Mouse (Mus musculus) limb, embryonic 11.5 days (tissue): ENCODE measurements at regions not wholly inside any gene's neighbourhood (a gene's known extent, or its start where the extent isn't known, plus 50 kb on each side); places are given as distances from the start of the nearest gene placed in this dataset.

Experiments used
- ATAC-seq: fragments of 200-750 bp; cut with Nextera tagmentation; 2 replicates; pipeline ENCODE4 v1.8.0; 2017; ENCODE audit warnings: low read depth; ENCODE audit not compliant: insufficient number of reproducible peaks, low FRiP score, low TSS enrichment
- DNase-seq: peaks from one replicate; pipeline ENCODE4 v3.0.0-alpha.2; 2015; ENCODE audit warnings: low spot score
- H3K27ac ChIP-seq: fragments of 300-500 bp; sonication (generic); replicated peaks from 2 replicates; pipeline ENCODE4 v1.5.1; 2014; ENCODE audit warnings: low read depth, mild to moderate bottlenecking, low read length
- H3K27me3 ChIP-seq: fragments of 300-500 bp; sonication (generic); 2 replicates; pipeline ENCODE4 v1.6.1; 2014; ENCODE audit warnings: mild to moderate bottlenecking, low read length, mixed read lengths; ENCODE audit not compliant: control insufficient read depth, insufficient read depth
- H3K36me3 ChIP-seq: fragments of 300-500 bp; sonication (generic); 2 replicates; pipeline ENCODE4 v1.6.1; 2014; ENCODE audit warnings: mild to moderate bottlenecking, low read length, moderate library complexity, mixed read lengths; ENCODE audit not compliant: control insufficient read depth, insufficient read depth
- H3K4me1 ChIP-seq: fragments of 300-500 bp; sonication (generic); 2 replicates; pipeline ENCODE4 v1.6.1; 2014; ENCODE audit warnings: low read length, mixed read lengths; ENCODE audit not compliant: control insufficient read depth, insufficient read depth
- H3K4me2 ChIP-seq: fragments of 300-500 bp; sonication (generic); 2 replicates; pipeline ENCODE4 v1.6.1; 2014; ENCODE audit warnings: low read depth, mild to moderate bottlenecking, moderate library complexity; ENCODE audit not compliant: severe bottlenecking
- H3K4me3 ChIP-seq: fragments of 300-500 bp; sonication (generic); 2 replicates; pipeline ENCODE4 v1.5.1; 2014; ENCODE audit warnings: low read depth, low read length
- H3K9ac ChIP-seq: fragments of 300-500 bp; sonication (generic); 2 replicates; pipeline ENCODE4 v1.6.1; 2014; ENCODE audit warnings: mild to moderate bottlenecking, low read length
- H3K9me3 ChIP-seq: fragments of 300-500 bp; sonication (generic); 2 replicates; pipeline ENCODE4 v1.6.1; 2016; ENCODE audit warnings: low read length; ENCODE audit not compliant: control insufficient read depth
- WGBS: fragments of 180-500 bp; shearing (Covaris S2); extraction: QIAGEN DNeasy Blood & Tissue Kit; methylation state at CpG from one replicate; pipeline ENCODE4 v1.1.7; 2014; 5-methylcytosine and 5-hydroxymethylcytosine counted together

DNA sequence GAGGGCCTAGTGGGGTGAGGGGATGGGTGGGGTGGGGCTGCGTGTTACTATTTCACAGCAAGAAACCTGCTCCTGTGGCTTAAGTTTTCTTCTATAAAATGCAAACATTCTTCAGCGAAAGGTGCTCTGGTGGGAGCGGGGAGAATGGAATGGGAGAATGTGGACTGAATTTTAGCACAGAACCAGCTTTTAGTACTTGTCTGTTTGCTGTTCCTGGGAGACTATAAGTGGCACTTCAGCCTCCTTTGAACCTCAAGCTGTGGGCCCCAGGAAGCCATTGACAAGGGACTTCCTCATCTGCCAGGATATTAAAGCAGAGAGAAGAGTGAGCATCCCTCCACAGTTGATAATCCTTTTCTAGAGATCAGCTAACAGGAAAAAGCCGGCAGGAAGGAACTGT lies 580.2 kb downstream of the Zfp706 start:
- 64% methylated on average over 4 of the region's 4 CpGs for whole genome bisulfite sequencing
- Histone ChIP-seq H3K36me3 (no peaks in the 10 kb centered on the region), H3K4me1 (0 out of 2 replicates have a peak, but pooled peaks cover 2% of the 10 kb centered on the region), H3K9me3 (no peaks in the 10 kb centered on the region), H3K27me3 (no peaks in the 10 kb centered on the region), H3K4me3 (no peak overlapping the region), H3K9ac (no peak overlapping the region), H3K4me2 (no peak overlapping the region), H3K27ac (no peak overlapping the region)
- DNase-seq (no peak), ATAC-seq (no peak)

- no peaks in the 10 kb centered on the region for H3K9me3 ChIP-seq
- WGBS = 81% methylated on average over 8 of the region's 8 CpGs
- no peak for ATAC-seq
- H3K4me3 ChIP-seq = no peak overlapping the region
- H3K4me1 ChIP-seq = 0 out of 2 replicates have a peak, but pooled peaks cover 2% of the 10 kb centered on the region
- no peak for DNase-seq
- H3K27me3 ChIP-seq = no peaks in the 10 kb centered on the region
- H3K36me3 ChIP-seq = no peaks in the 10 kb centered on the region
- H3K27ac ChIP-seq = no peak overlapping the region
- no peak overlapping the region for H3K4me2 ChIP-seq
- H3K9ac ChIP-seq = no peak overlapping the region
Observed at GRCm38 (mm10) chr15:36425902-36426301, 581.7 kb downstream of the Zfp706 start.

- no peak for DNase-seq
- no peak for ATAC-seq
- Histone ChIP-seq H3K27me3 (no peaks in the 10 kb centered on the region), H3K4me3 (no peak overlapping the region), H3K27ac (no peak overlapping the region), H3K4me1 (0 out of 2 replicates have a peak, but pooled peaks cover 2% of the 10 kb centered on the region), H3K9ac (no peak overlapping the region), H3K9me3 (no peaks in the 10 kb centered on the region), H3K36me3 (no peaks in the 10 kb centered on the region), H3K4me2 (no peak overlapping the region)
- 96% methylated on average over 8 of the region's 8 CpGs for WGBS
Observed at GRCm38 (mm10) chr15:36424047-36424446, 583.5 kb downstream of the Zfp706 start.

DNA sequence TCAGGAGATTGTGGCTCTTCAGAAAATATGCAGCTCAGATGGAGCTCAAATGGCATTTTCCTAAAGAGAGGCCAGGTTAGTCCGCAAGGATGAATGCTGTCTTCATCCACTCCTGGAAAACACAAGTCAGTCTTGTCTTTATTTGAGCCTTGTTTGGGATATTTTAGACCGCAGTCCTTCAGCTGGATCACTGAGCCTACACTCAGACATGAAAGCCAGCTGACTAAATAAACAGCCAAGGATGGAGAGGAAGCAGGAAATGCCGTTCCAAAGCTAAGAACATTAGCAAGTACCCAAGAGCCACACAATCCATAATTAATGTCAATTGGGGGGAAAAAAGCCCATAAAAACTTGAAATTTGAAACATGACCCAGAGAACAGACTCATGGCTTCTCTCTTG lies 584.8 kb downstream of the Zfp706 start:
- H3K9me3 ChIP-seq = no peaks in the 10 kb centered on the region
- H3K27ac ChIP-seq = no peak overlapping the region
- no peak for DNase-seq
- no peaks in the 10 kb centered on the region for H3K36me3 ChIP-seq
- no peak overlapping the region for H3K4me2 ChIP-seq
- 55% methylated on average over 3 of the region's 3 CpGs for WGBS
- no peak overlapping the region for H3K4me3 ChIP-seq
- no peak for ATAC-seq
- H3K9ac ChIP-seq = no peak overlapping the region
- no peaks in the 10 kb centered on the region for H3K27me3 ChIP-seq
- H3K4me1 ChIP-seq = 0 out of 2 replicates have a peak, but pooled peaks cover 2% of the 10 kb centered on the region

GRCm38 (mm10) chr15:36419943-36420480 lies 587.6 kb downstream of the Zfp706 start:
- Histone ChIP-seq H3K9ac (no peak overlapping the region), H3K36me3 (no peaks in the 10 kb centered on the region), H3K4me1 (no peaks in the 10 kb centered on the region), H3K4me3 (no peak overlapping the region), H3K27me3 (no peaks in the 10 kb centered on the region), H3K27ac (no peak overlapping the region), H3K4me2 (no peak overlapping the region), H3K9me3 (no peaks in the 10 kb centered on the region)
- 83% methylated on average over 7 of the region's 7 CpGs for WGBS
- DNase-seq (no peak), ATAC-seq (no peak)

DNA sequence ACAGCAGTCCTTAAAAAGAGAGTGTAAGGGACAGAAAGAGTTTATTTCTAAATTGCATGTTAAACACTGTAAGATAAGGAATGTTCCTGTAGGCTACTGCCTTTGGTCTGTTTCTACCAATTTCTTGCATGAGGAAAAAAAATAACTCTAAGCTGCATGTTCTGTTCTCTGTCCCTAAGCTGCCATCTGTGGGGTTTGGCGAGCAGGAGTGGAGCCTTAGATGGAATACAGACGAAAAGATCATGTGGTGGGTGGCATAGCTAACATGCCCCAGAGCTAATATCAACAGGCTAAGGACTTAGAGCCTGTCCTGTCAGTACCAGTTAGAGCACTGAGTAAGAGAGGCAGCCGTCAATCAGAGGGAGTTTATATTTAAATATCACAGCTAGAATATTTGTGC lies 590.1 kb downstream of the Zfp706 start:
- Histone ChIP-seq H3K9me3 (no peaks in the 10 kb centered on the region), H3K27me3 (no peaks in the 10 kb centered on the region), H3K9ac (no peak overlapping the region), H3K4me1 (no peaks in the 10 kb centered on the region), H3K4me2 (no peak overlapping the region), H3K36me3 (no peaks in the 10 kb centered on the region), H3K27ac (no peak overlapping the region), H3K4me3 (no peak overlapping the region)
- no peak for ATAC-seq
- WGBS = 73% methylated on average over 3 of the region's 3 CpGs
- no peak for DNase-seq

DNA sequence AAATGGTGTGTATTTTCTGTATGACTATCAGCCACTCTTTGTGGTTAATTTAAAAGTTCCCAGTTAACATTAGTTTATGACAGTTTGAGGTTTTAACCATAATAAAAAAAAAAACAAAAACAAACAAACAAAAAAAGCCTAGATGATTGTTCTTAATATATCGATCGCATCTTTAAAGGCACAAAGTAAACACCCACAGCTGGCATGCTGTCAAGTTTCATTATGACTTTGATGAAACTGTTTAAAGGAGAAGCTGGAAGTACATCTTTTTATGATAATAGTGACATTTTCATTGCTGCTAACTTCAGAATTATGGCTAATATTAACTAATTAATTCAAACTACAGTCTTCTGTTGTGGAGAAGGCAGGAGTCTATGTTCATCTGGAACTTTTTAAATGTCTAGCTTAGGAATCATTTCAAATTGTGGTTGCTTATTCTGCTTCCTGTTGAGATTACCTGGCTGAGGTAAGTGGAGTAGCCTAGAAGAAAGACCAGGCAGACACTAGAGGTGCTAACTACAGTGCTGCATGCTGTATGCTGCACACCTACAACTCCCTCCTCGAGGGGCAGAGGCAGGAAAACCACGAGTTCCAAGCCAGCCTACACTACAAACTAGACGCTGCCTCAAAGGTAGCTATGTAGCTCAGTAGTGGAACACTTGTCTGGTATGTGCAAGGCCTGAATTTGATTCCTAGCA lies 591.9 kb downstream of the Zfp706 start:
- Histone ChIP-seq H3K27me3 (no peaks in the 10 kb centered on the region), H3K27ac (no peak overlapping the region), H3K9me3 (no peaks in the 10 kb centered on the region), H3K36me3 (no peaks in the 10 kb centered on the region), H3K4me1 (no peaks in the 10 kb centered on the region), H3K4me3 (no peak overlapping the region), H3K4me2 (no peak overlapping the region), H3K9ac (no peak overlapping the region)
- DNase-seq (no peak), ATAC-seq (no peak)
- 79% methylated on average over 5 of the region's 5 CpGs for WGBS

GRCm38 (mm10) chr15:36412016-36412415 lies 595.6 kb downstream of the Zfp706 start:
- ATAC-seq (no peak), DNase-seq (no peak)
- no peak overlapping the region for H3K4me2 ChIP-seq
- H3K4me1 ChIP-seq = no peaks in the 10 kb centered on the region
- no peak overlapping the region for H3K9ac ChIP-seq
- H3K27me3 ChIP-seq = no peaks in the 10 kb centered on the region
- WGBS = 71% methylated on average over 3 of the region's 3 CpGs
- no peaks in the 10 kb centered on the region for H3K36me3 ChIP-seq
- H3K4me3 ChIP-seq = no peak overlapping the region
- H3K27ac ChIP-seq = no peak overlapping the region
- H3K9me3 ChIP-seq = no peaks in the 10 kb centered on the region

- H3K36me3 ChIP-seq = no peaks in the 10 kb centered on the region
- no peak overlapping the region for H3K4me3 ChIP-seq
- no peak overlapping the region for H3K9ac ChIP-seq
- DNase-seq = no peak
- WGBS = 78% methylated on average over 3 of the region's 3 CpGs
- H3K4me2 ChIP-seq = no peak overlapping the region
- H3K4me1 ChIP-seq = no peaks in the 10 kb centered on the region
- H3K27ac ChIP-seq = no peak overlapping the region
- ATAC-seq = no peak
- no peaks in the 10 kb centered on the region for H3K27me3 ChIP-seq
- H3K9me3 ChIP-seq = no peaks in the 10 kb centered on the region
Observed at GRCm38 (mm10) chr15:36405446-36405845, 602.1 kb downstream of the Zfp706 start.
